Mouse (Mus musculus): ENCODE results near the gene Cd55b.
"Not testable (repeated sequence)": the region's sequence is repeated elsewhere in the genome, so short reads cannot be mapped to it uniquely, and the experiment has no call there.

Gene Cd55b

DNA sequence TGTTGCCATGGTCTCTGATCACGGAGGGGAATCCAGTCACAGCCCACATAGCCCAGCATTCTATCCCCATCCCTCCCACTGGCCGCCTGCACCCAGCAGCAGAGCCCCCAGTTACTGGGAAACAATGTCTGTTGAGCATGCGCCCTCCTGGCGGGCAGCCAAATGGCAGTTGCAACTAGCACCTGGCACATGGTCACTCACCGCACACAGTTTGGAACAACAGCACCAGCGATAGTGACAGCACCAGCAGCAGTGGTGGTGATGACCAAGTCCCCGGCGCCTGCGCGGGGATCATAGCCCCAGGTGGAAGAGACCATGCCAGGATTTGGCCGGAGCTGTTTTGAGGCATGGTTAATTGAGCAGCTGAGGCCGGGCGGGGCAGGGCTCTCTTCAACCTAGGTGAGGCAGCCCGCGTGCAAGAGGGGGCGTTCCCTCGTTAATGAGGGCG lies at the start of gene Cd55b:
Gene Cd55b (minus strand): TSS at position 346 of the 448 bp plus-strand sequence.
- DNase-seq (ENCODE audit: low read depth, low spot score): peak; percentile 3

GRCm38 (mm10) chr1:130470074-130470473 lies 47.3 kb upstream of the Cd55b start:
- DNase-seq (ENCODE audit: low read depth, low spot score): no peak

DNA sequence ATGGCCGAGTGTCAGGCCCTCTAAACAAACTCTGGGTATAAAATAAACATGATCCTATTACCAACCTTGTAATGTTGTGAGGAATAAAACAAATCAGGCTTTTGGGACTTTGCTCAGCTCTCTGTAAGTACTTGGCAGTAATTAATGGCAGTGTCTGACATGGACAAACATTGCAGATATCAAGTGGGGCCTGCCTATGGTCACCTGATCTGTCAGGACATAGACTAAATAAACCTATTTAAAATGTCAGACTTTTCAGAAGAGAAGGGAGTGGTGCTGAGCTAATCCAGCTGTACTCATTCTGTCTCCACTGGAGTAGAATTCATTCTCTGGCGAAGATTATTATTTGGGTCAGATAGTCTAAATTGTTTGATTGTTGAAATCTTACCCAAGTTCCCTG lies 44.6 kb upstream of the Cd55b start:
- DNase-seq (ENCODE audit: low read depth, low spot score): no peak

DNA sequence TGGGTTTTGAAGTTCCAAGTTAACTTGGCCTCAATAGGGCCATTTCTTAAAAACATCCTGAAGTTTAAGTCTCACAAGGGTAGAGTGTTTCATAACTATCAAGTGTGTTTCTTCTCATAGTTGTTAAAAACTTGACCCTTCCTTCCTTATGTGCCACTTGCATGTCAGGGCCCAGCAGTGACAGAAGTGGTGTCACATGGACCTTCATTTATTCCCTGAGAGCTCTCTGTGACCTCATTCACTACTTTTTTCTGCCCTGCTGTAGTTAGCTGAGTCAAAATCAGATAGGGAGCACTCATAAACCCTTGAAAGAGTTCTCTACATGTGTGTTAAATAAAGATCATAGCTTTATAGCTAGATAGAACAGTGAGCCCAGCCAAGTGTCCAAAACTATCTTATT lies 41.4 kb upstream of the Cd55b start:
- no peak for DNase-seq (ENCODE audit: low read depth, low spot score)

- DNase-seq (ENCODE audit: low read depth, low spot score): peak; percentile 50
Measured at GRCm38 (mm10) chr1:130462867-130463266, 40.1 kb upstream of the Cd55b start.

DNA sequence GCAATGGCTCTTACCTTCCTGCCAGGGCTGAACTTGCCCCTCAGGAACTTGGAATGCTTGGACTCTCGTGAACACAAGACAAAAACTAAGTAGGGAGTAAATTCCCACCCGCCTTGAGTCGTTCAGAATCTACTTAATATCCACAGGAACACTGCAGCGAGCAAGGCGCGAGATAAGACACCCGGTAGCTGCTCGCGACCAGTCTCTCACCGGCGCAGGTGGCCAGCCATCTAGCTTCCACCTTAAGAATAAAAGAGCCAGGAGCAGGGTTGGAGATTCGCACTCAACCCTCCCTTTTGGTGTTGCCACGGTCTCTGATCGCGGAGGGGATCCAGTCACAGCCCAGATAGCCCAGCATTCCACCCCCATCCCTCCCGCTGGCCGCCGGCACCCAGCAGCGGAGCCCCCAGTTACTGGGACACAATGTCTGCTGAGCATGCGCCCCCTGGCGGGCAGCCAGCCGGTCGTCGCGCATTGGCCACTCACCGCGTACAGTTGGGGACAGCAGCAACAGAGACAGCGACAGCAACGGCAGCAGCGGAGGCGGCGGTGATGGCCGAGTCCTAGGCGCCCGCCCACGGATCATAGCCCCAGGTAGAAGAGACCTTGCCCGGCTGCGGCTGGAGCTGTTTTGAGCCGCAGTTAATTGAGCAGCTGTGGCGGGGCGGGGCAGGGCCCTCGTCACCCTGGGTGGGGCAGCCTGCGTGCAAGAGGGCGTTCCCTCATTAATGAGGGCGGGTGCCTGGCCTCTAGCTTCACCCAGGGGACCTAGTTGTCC lies 39.5 kb upstream of the Cd55b start, which contains the start of gene Cd55:
Gene Cd55 (minus strand): TSS at position 661 of the 778 bp plus-strand sequence.
- peak; percentile 83 for DNase-seq (ENCODE audit: low read depth, low spot score)

GRCm38 (mm10) chr1:130455111-130455510 lies 32.3 kb upstream of the Cd55b start:
- no peak for DNase-seq (ENCODE audit: low read depth, low spot score)

GRCm38 (mm10) chr1:130442930-130443329 lies 20.1 kb upstream of the Cd55b start:
- not testable (repeated sequence) for DNase-seq (ENCODE audit: low read depth, low spot score)

- no peak for DNase-seq (ENCODE audit: low read depth, low spot score)
Measured at GRCm38 (mm10) chr1:130430920-130431319, 8.1 kb upstream of the Cd55b start.

DNA sequence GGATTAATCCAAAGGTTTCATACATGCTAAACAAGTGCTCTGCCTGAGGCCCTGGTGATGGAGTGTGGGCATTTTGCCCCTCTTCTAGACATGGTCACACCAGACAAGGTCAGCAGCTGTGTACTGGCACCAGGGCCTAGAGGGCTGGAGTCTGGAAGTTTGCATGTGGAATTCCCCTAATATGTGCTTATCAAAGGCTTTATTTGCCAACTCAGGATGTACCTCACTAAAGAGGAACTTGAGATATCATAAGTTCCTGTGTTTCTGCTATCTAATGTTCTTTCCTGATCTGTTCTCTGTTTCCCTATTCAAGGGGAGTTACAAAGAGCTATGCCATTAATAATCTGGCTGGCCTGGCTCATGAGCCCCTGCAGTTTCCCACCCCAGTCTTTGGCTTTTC lies 5.9 kb upstream of the Cd55b start:
- not testable (repeated sequence) for DNase-seq (ENCODE audit: low read depth, low spot score)

DNA sequence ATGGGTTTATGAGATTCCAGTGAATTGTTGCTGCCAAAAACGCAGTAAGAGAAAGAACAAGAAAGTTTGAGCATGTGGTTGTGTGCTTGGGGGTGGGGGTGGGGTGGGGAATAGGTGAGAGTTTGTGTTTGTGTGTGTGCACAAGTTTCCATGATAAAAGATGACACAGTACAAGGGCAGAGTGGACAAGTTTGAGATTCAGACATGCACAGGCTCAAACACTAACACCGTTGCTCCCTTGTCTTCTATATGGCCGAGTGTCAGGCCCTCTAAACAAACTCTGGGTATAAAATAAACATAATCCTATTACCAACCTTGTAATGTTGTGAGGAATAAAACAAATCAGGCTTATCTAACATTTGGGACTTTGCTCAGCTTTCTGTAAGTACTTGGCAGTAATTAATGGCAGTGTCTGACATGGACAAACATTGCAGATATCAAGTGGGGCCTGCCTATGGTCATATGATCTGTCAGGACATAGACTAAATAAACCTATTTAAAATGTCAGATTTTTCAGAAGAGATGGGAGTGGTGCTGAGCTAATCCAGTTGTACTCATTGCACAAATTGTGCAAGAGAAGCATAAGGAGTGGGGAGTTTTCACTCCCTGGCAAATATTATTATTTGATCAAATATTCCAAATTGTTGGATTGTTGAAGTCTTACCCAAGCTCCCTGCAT lies 4.5 kb upstream of the Cd55b start:
- not testable (repeated sequence) for DNase-seq (ENCODE audit: low read depth, low spot score)

DNA sequence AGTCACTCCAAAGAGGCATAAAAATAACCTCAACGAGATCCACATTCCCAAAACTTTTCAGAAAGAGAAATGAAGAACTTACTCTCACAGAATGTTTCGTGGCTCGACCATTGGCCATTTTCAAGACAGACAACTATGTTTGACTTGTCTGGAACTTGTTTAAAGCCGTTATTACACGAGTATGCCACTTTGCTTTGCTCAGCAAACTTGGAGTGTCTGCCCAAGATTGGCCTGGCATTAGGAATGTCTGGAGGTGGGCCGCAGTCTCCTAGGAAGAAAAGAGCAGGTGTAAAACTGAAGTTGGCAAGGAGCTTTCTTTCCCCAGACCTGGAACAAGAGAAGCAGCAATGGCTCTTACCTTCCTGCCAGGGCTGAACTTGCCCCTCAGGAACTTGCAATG lies 776 bp downstream of the Cd55b start:
- DNase-seq (ENCODE audit: low read depth, low spot score): not testable (repeated sequence)

DNA sequence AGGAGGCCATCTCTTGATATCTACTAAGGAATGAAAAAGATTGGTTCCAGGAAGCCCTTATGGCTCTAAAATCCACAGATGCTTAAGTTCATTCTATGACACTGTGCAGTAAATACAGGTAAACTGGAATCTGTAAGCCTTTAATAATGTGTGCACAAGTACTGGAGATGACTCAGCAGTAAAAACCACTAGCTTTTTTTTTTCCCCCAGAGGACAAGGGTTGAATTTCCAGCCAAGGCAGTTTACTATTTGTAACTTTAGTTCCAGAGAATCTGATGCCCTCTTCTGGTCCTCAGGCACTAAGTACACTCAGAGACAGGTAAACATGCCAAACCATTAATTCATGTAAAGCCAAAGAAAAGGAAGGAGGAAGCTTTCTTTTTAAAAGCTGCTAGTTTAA lies 25.7 kb downstream of the Cd55b start:
- DNase-seq (ENCODE audit: low read depth, low spot score): not testable (repeated sequence)

DNA sequence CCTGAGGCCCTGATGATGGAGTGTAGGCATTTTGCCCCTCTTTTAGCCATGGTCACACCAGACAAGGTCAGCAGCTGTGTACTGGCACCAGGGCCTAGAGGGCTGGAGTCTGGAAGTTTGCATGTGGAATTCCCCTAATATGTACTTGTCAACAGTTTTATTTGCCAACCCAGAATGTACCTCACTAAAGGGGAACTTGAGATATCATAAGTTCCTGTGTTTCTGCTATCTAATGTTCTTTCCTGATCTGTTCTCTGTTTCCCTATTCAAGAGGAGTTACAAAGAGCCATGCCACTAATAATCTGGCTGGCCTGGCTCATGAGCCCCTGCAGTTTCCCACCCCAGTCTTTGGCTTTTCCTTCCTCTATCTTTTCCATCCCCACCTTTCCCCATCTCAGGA lies 35.5 kb downstream of the Cd55b start:
- DNase-seq (ENCODE audit: low read depth, low spot score): not testable (repeated sequence)

- DNase-seq (ENCODE audit: low read depth, low spot score): no peak
Measured at GRCm38 (mm10) chr1:130377726-130378429, 44.9 kb downstream of the Cd55b start.

DNA sequence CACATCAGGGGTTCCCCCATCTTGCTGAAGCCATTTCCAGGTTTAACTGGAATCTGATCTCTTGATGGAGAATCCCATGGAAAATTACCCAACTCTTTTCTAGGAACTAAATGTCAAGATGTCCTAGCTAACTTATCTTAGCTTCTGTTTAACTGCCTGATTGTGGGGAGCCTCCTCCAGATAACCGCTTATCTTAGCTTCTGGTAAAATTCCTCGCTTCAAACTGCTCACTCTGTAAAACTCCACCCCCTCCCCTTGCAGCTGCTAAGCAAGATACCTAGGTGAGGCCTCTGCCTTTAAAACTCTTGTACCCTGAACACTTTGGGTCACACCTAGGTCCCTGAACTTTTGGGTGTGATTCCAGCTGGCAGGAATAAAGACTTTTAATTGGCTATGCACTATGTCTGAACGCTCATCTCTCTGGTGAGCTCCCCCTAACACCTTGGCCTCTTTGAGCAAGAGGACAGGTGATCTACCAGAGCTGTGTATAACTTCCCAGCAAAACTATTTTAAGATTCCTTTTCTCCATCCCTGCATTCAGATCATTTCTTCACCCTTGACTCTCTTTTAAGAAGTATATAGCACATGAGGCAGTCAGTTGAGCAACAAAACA lies 48.5 kb downstream of the Cd55b start:
- no peak for DNase-seq (ENCODE audit: low read depth, low spot score)

GRCm38 (mm10) chr1:130373398-130374083 lies 49.3 kb downstream of the Cd55b start:
- DNase-seq (ENCODE audit: low read depth, low spot score): no peak

- DNase-seq (ENCODE audit: low read depth, low spot score): peak; percentile 56
Measured at GRCm38 (mm10) chr1:130371895-130372528, 50.8 kb downstream of the Cd55b start.

GRCm38 (mm10) chr1:130371291-130371690 lies 51.5 kb downstream of the Cd55b start:
- no peak for DNase-seq (ENCODE audit: low read depth, low spot score)

- DNase-seq (ENCODE audit: low read depth, low spot score): peak; percentile 68
Measured at GRCm38 (mm10) chr1:130350077-130350635, 72.7 kb downstream of the Cd55b start.

Measured in brain, adult 2 months (tissue).